Mouse (Mus musculus): ENCODE measurements at regions not wholly inside any gene's neighbourhood (a gene's known extent, or its start where the extent isn't known, plus 50 kb on each side); places are given as distances from the start of the nearest gene placed in this dataset.
A peak's percentile ranks its signal among the peaks of the same experiment; 100 is the strongest.

DNA sequence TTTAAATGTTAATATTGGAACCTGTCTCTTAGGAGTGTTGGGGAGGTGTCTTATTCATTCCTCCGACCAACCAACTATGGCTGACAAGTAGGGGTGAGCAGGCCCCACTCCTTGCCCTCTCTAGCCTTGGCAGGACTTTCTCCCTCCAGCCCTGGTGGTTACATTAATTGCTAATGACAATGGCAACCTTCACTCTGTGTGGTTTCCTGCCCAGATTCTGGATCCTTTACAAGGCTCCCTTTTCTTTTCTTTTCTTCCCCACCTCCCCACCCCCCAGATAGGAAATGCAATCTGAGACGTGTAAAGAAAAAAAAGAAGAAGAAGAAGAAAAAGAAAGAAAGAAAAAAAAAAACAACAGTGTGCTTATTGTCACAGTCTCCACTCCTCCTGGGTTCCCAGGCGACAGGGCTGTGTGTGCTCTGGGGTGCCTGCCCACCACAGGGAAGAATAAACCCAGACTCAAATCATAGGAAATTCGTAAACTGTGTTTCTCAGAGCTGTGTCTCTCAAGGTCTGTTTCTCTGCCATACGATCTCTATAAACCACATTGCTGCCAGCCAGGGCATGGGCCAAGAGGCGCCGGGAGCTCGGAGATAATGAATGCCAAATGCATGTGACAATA is 637.6 kb downstream of the Insc start:
- no peak for DNase-seq (ENCODE audit: low spot score)

DNA sequence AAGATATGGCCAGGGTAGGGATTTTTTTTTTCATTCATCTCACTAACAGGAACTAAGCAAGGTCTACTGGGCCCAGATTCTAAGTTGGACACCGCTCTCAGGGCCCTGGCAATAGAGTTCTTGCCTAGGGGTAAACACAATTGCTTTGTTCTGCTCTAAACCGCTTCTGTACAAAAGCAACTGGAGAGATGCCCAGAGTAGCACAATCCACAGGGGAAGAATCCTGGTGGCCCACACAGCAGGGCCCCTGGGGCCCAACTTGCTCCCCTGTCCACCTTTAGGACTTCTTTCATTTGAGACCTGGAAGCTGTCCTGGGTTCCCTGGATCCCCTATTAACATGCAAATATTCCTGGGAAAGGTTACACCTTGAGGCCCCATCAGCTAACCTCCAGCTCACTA is 639.4 kb downstream of the Insc start:
- DNase-seq (ENCODE audit: low spot score), result no peak

DNA sequence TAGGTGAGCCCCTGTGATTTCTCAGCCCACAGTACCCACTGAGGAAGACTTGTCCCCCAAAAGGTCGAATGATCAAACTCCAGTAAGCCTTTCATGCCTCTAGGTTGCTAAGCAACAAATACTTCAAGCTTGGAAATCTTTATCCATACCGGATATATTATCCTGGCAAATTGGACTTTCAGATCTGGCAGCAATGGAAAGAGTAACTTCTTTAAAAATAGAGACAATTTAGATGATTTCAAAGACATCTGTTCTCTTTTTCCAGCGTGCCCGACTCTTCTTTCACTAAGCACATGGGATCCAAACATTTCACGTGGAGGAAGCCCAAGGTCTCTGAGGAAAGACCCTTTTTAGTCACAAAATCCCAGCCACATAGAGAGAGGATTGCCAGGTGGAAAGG is 645.4 kb downstream of the Insc start:
- DNase-seq (ENCODE audit: low spot score), result no peak

DNA sequence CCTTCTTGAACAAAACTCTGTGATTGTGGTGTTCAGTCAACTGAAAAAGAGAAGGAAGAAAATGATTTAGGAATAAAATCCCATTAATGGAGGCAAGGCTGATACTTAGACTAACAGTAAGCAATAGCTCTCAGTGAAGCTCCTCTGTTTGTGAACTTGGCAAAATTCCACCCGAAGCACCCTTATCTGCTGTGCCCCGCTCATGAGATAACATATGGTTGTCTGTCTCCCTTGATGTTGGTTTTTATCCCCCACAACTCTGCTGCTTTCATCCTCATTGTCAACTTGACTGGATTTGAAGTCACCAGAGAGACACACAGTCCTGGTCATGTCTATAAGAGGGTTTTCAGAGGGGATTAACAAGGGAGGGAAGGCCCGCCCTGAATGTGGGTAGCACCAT is 646.1 kb downstream of the Sox6 start:
- no peak for DNase-seq (ENCODE audit: low spot score)

DNA sequence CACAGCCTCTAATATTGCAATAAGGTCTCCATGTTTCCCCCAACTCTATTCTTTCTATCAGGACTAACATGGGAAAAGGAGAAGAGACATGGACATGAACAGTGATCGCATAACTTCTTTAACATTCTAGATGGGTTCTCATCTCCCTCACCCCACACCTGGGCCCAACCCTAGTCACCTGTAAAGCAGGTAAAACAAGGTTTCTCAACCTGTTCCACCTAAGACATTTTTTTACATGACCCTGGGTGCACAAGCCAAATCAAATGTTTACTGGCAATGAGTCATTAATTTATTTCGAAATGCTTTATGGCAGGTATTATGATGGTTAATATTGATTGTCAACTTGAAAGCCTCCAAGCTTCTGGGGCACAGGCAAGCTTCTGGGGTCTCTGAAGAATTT is 640.4 kb downstream of the Sox6 start:
- DNase-seq (ENCODE audit: low spot score), result no peak

DNA sequence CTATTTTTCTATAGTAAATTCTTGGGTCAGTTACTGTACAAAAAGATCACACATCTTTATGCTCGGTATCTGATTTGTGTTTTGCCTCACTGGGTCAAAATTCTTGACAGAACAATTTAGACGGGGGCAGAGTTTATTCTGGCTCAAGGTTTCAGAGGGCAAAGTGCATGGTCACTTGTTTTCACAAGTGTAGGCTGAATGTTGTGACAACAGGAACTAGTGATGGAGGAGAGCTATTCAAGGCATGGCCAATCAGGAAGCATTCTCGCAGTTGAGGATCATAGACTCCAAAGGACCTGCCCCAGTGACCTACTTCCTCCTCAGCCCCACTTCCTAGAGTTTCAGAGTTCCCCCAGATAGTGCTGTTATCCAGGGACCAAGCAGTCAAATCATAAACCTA is 639.1 kb downstream of the Sox6 start:
- DNase-seq (ENCODE audit: low spot score), result no peak

DNA sequence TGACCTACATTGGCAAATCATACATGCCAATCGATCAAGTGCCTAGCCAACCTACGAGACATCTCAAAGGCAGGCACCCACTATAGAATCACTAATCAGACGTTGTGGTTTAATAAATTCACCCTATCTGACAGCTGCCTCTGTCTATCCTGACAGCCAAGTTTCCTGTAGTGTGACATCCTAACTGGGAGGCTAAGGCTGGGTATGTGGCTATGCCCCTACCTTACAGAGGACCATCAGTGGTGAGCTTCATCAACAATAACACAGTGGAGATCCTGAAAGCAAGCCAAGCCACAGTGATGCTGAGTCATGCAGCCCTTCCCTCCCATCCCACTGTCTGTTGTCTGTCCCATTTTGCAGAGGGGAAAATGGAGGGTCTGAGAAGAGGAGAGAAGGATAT is 630.7 kb downstream of the Sox6 start:
- no peak for DNase-seq (ENCODE audit: low spot score)

DNA sequence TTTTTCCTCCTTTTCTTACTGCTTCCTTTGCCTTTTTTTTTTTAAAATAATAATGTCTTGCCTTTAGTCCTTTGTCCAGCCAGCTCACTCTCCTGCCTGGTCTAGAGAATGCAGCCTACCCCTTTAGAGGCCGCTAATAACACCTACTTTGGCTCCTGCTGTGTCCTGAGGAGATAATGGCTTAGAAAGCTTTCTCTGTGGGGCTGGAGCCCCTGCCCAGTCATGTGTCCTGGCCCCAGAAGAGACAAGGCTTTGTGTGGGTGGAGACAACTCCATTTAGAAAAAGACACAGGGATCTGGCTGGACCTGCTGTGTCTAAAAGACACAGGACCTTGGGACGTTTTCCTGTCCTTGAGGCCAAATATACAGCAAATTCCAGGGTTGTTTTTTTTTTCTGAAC is 629.7 kb downstream of the Sox6 start:
- DNase-seq (ENCODE audit: low spot score), result no peak

DNA sequence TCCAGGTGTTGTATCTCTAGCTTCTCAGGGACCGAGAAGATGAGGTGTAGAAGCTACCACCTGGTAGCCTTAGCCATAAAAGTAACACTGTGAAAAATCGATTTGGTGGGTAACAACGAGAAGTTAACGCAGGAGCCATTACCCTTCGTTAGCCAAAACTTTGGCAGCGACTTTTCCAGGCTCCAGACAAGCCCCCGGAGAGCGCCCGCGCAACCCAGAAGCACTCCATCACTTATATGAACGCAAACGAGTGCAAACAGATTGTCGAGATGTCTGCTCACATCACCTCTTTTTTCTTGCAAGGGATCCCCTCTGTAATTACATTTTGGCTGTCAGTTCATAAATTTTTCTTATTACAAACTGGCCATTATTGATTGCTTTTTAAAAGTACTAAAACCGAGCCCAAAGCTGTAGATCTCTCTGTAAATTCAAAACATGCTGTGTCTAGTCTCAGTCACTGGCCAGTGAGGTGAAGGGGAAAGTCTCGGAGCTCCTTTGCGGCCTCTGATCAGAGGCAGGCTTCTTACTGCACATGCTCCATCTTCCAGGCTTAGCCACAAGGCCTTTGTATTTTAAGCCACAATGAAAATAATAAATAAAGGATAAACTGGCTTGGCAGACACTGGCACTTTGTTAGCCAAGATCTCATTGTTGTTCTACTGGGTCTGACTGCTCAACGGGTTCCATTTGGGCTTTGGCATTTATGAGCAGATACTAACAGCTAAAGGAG is 627.9 kb downstream of the Sox6 start:
- no peak for DNase-seq (ENCODE audit: low spot score)

DNA sequence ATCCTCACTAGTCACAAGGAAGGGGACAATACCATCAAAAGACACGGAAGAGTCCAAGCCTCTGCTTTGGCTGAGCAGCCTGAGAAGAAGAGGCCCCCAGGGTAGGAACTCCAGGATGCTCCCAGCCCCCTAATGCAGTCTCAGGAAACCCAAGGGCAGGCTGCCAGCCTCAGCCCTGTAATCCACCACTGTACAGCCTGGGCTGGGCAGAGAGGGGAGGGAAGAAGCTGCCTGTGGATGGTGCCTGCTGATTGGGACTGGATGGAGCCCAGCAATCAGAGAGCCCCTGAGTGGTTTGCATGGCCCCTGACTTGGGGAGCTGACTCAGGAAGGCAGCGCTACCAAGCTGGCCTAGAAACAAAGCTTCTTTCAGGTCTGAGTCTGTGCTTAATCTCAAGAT is 627.1 kb downstream of the Sox6 start:
- peak; percentile 11 for DNase-seq (ENCODE audit: low spot score)

DNA sequence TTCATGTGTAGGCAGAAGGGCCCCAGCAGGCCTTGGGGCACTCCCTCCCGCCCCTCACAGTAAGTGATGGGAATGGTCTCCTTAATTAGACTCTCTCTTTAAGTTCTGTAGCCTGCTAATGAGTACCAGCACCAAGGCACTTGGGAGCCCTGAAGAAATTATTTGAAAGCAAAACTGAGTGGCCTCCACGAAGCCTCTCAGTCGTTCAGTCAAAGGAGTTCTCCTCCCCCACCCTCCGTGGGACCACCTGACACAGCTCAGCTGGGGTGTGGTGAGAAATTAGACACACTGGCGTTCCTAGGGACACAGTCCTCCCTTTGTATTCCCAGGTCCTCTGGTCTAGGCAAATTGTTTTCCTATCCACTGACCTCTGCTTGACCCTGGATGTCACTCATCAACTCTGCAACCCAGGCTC is 623.4 kb downstream of the Sox6 start:
- DNase-seq (ENCODE audit: low spot score), result no peak
